Comparison of ENCODE assay signal across 11 mouse cellular contexts in the genomic region with DNA sequence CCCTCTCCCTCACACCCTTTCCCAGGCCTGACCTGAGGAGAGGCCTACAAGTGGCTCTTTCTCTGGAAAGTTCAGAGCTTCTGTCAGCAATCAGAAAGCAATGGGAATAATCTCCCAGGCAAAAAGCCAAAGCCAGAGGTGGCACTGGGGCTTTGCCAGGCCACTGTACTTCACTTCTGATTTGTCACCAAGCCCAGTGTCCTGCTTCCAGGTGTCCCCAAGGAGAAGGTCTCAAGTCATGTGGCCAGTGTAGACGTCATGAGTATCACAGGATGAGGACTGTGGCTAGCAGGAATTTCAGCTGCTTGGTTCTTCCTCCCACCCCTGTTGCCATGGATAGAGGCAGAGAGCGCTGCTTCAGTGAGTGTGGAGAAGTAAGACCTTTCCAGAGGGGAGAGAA. TPM values are rescaled to one million over a fixed set of nuclear protein-coding genes. Genes with fewer than 3 reads are reported as not detected.
DNase-seq lines count a peak whose midpoint lies in the region; ATAC-seq and TF ChIP-seq lines count a peak whose summit lies in the region.
"Had no signal": no experiment of that assay in that cellular context is flagged by ENCODE, and none has a peak within 500 bp of the region (broad histone marks: within the 10 kb centered on the region; RNA-seq: fewer than 3 reads in every experiment).

No protein-coding gene starts in this region.

- no peak for TF ChIP-seq CTCF in lung, postnatal 0 days (IDR thresholded peaks at IDR 0.05)

- no peak for DNase-seq in hindbrain, embryonic 10.5 days (ENCODE audit: low spot score)
- DNase-seq in heart, postnatal 10 days: peak; percentile 86 to 91
- peak; percentile 79 for DNase-seq in lung, postnatal 0 days (ENCODE audit: low spot score)
- no peak for DNase-seq in thymus, postnatal 10 days (ENCODE audit: low spot score in 2 of 2)
- DNase-seq in cerebellum, postnatal 10 days: no peak
- DNase-seq: B cell, adult 2 months had no signal

- H3K27ac ChIP-seq in hindbrain, embryonic 10.5 days: peak overlapping the region; percentile 40; the same call in 1 of the 2 replicates
- H3K27ac ChIP-seq in hindbrain, embryonic 12.5 days: no peak overlapping the region
- 0 out of 2 replicates have a peak overlapping the region, but pooled peaks have one; percentile 17 for H3K27ac ChIP-seq in brown adipose tissue, adult 24 weeks (replicated peaks; ENCODE audit: low read depth, low read length)
- H3K27ac ChIP-seq in lung, postnatal 0 days (ENCODE audit: low read length): peak overlapping the region; percentile 52
- H3K27ac ChIP-seq: stomach, embryonic 15.5 days had no signal

- 88% methylated on average over 2 of the region's 2 CpGs for WGBS in hindbrain, embryonic 10.5 days
- WGBS in hindbrain, embryonic 12.5 days: 85% methylated on average over 2 of the region's 2 CpGs
- WGBS in lung, postnatal 0 days: 57% methylated on average over 2 of the region's 2 CpGs

- H3K9me3 ChIP-seq in hindbrain, embryonic 10.5 days: no peaks in the 10 kb centered on the region
- no peaks in the 10 kb centered on the region for H3K9me3 ChIP-seq in hindbrain, embryonic 12.5 days (replicated peaks)
- no peaks in the 10 kb centered on the region for H3K9me3 ChIP-seq in lung, postnatal 0 days (ENCODE audit: low read length)
- H3K9me3 ChIP-seq: stomach, embryonic 15.5 days had no signal

- H3K4me1 ChIP-seq in hindbrain, embryonic 10.5 days (replicated peaks): peaks cover 20% of the 10 kb centered on the region
- peaks cover 8% of the 10 kb centered on the region for H3K4me1 ChIP-seq in hindbrain, embryonic 12.5 days
- H3K4me1 ChIP-seq in brown adipose tissue, adult 24 weeks (ENCODE audit: control insufficient read depth, insufficient read depth, insufficient read length, low read length): peaks cover 43% of the 10 kb centered on the region
- peaks cover 24% of the 10 kb centered on the region for H3K4me1 ChIP-seq in lung, postnatal 0 days (ENCODE audit: insufficient read depth, low read depth, low read length)

- no peak for ATAC-seq in hindbrain, embryonic 12.5 days (ENCODE audit: low FRiP score)
- peak; percentile 52 for ATAC-seq in lung, postnatal 0 days
- ATAC-seq in CD4-positive, CD25-positive, alpha-beta regulatory T cell, adult 4 months: no peak
- ATAC-seq: inflammation-experienced regulatory T-cells, adult 6 months had no signal

- peak; percentile 27; the same call in 1 of the 2 replicates for TF ChIP-seq EP300 in lung, postnatal 0 days (IDR thresholded peaks at IDR 0.05)

- intact Hi-C loops in heart, postnatal 10 days (cut with DNase I): loop anchor here (2.0 kb wide), 1 partner anchor 23 kb away; no protein-coding TSS in a partner anchor

- no peaks in the 10 kb centered on the region for H3K27me3 ChIP-seq in hindbrain, embryonic 10.5 days (ENCODE audit: insufficient read depth, poor library complexity, severe bottlenecking)
- H3K27me3 ChIP-seq in hindbrain, embryonic 12.5 days: no peaks in the 10 kb centered on the region
- no peaks in the 10 kb centered on the region for H3K27me3 ChIP-seq in lung, postnatal 0 days (replicated peaks; ENCODE audit: insufficient read depth, low read length)
- H3K27me3 ChIP-seq: stomach, embryonic 15.5 days had no signal

- no peak overlapping the region for H3K4me3 ChIP-seq in hindbrain, embryonic 10.5 days
- no peak overlapping the region for H3K4me3 ChIP-seq in hindbrain, embryonic 12.5 days
- H3K4me3 ChIP-seq in brown adipose tissue, adult 24 weeks (ENCODE audit: insufficient read depth, low read depth, low read length): no peak overlapping the region
- H3K4me3 ChIP-seq in lung, postnatal 0 days (ENCODE audit: low read depth, low read length): no peak overlapping the region
- H3K4me3 ChIP-seq: stomach, embryonic 15.5 days had no signal

- no peak overlapping the region for H3K4me2 ChIP-seq in hindbrain, embryonic 12.5 days (replicated peaks)
- H3K4me2 ChIP-seq in lung, postnatal 0 days (replicated peaks; ENCODE audit: low read depth, low read length): no peak overlapping the region
- H3K4me2 ChIP-seq: stomach, embryonic 15.5 days had no signal

- H3K36me3 ChIP-seq in hindbrain, embryonic 10.5 days: peaks cover 87% of the 10 kb centered on the region
- H3K36me3 ChIP-seq in hindbrain, embryonic 12.5 days: peaks cover 58% of the 10 kb centered on the region
- no peaks in the 10 kb centered on the region for H3K36me3 ChIP-seq in lung, postnatal 0 days (ENCODE audit: insufficient read depth, low read length)

- no peak overlapping the region for H3K9ac ChIP-seq in hindbrain, embryonic 12.5 days
- no peak overlapping the region for H3K9ac ChIP-seq in lung, postnatal 0 days (replicated peaks; ENCODE audit: low read depth)
- H3K9ac ChIP-seq: stomach, embryonic 15.5 days had no signal

RNA-seq across cellular contexts. Expression of gene Trim8, which starts 41.6 kb away (rescaled TPM):
- polyA plus RNA-seq in hindbrain, embryonic 10.5 days (2016; fragmentation: Nextera tagmentation; extraction: Ambion mirVana): 26.5 and 30.0 TPM in 2 replicates
- polyA plus RNA-seq in hindbrain, embryonic 12.5 days (2016; fragmentation: Nextera tagmentation; extraction: Ambion mirVana): 41.8 and 44.7 TPM in 2 replicates
- 12.4 and 17.4 TPM in 2 replicates for polyA plus RNA-seq in brown adipose tissue, adult 24 weeks (2012; ENCODE audit: insufficient read depth, insufficient read length, missing spikeins)
- 10 to 100 TPM; 49.9 to 50.6 TPM for total RNA-seq in heart, postnatal 10 days (2021)
- polyA plus RNA-seq in lung, postnatal 0 days (2015; fragmentation: Nextera tagmentation; extraction: Ambion mirVana): 34.1 and 34.8 TPM in 2 replicates
- polyA plus RNA-seq in CD4-positive, CD25-positive, alpha-beta regulatory T cell, adult 4 months (2017; shearing (Covaris generic)): 10 to 100 TPM; 16.3 to 21.5 TPM

Comparison
In these comparisons a context has a peak if more than half of its experiments do, and no peak if none do; other contexts are left out.
1. DNase-seq: peak in heart, postnatal 10 days (2 of 2) and lung, postnatal 0 days (single experiment); none in hindbrain, embryonic 10.5 days (single experiment), thymus, postnatal 10 days (0 of 2) and cerebellum, postnatal 10 days (0 of 2).